Mouse (Mus musculus) Patski (cell line): Measurements from ENCODE around the gene Zfp654. TPM values are rescaled to one million over a fixed set of nuclear protein-coding genes. Genes with fewer than 3 reads are reported as not detected.
"Not testable (repeated sequence)": the region's sequence is repeated elsewhere in the genome, so short reads cannot be mapped to it uniquely, and the experiment has no call there.

Experiments used
- ATAC-seq: fragments of 100-300 bp; one replicate; pipeline ENCODE4 v1.8.0; 2021
- CTCF ChIA-PET: fragments of 350-600 bp; sonication (Branson Sonifier 250); formaldehyde crosslinking; loops from one replicate; lab custom pipeline; 2022; ENCODE audit warnings: inconsistent platforms; lab: Charles Lee
- POLR2A ChIA-PET: fragments of 350-600 bp; sonication (Branson Sonifier 250); formaldehyde crosslinking; loops from one replicate; lab custom pipeline; 2022; ENCODE audit warnings: antibody characterized with exemption, inconsistent platforms; lab: Charles Lee
- DNase-seq: peaks from one replicate; pipeline ENCODE4 v3.0.0-alpha.2; 2011; ENCODE audit warnings: low read depth, low spot score
- H3K27me3 ChIP-seq: fragments of 371-371 bp; one replicate; pipeline ENCODE4 v1.5.1; 2021
- CTCF ChIP-seq: fragments of 100-300 bp; IDR thresholded peaks from one replicate; pipeline ENCODE4 v1.5.1; 2021
- in situ Hi-C: fragments of 300-500 bp; cut with MboI; formaldehyde crosslinking; loops from 3 replicates; pipeline ENCODE4 v1.11.1; 2018; ENCODE audit warnings: low pct_unique_long_range_greater_than_20kb, mixed read lengths
- polyA plus RNA-seq: library from polyadenylated mRNA; unstranded; gene quantifications from one replicate; pipeline ENCODE4 v1.2.3, GENCODE M21; 2021

Gene Zfp654
- polyA plus RNA-seq, 1 experiment from 2014 or later: 9.9 TPM

GRCm38 (mm10) chr16:64877314-64877713, 25.9 kb upstream of the Zfp654 start:
- ChIA-PET CTCF (no interaction called here), POLR2A (no interaction called here)
- ATAC-seq (no peak), DNase-seq (no peak)
- in situ Hi-C loops: no loop called here
- TF ChIP-seq CTCF: no peak
- no peaks in the 10 kb centered on the region for H3K27me3 ChIP-seq

- ChIA-PET POLR2A (no interaction called here), CTCF (no interaction called here)
- in situ Hi-C loops: no loop called here
- DNase-seq: no peak
- TF ChIP-seq CTCF: no peak
- H3K27me3 ChIP-seq: no peaks in the 10 kb centered on the region
- no peak for ATAC-seq
Observed at GRCm38 (mm10) chr16:64876631-64877265, 25.3 kb upstream of the Zfp654 start.

- ATAC-seq (no peak), DNase-seq (no peak)
- CTCF ChIA-PET: no interaction called here
- POLR2A ChIA-PET: no interaction called here
- in situ Hi-C loops: no loop called here
- no peak for TF ChIP-seq CTCF
- no peaks in the 10 kb centered on the region for H3K27me3 ChIP-seq
Observed at GRCm38 (mm10) chr16:64875822-64876221, 24.4 kb upstream of the Zfp654 start.

GRCm38 (mm10) chr16:64875384-64875783, 23.9 kb upstream of the Zfp654 start:
- ChIA-PET POLR2A (no interaction called here), CTCF (interaction anchor here (0.6 to 1.4 kb wide), 2 partner anchors 12 to 21 kb away, joined by 3 read pairs; no protein-coding TSS in a partner anchor)
- no peak for TF ChIP-seq CTCF
- no peaks in the 10 kb centered on the region for H3K27me3 ChIP-seq
- DNase-seq (no peak), ATAC-seq (no peak)
- in situ Hi-C loops: no loop called here

- DNase-seq (peak; percentile 44), ATAC-seq (peak; percentile 99)
- H3K27me3 ChIP-seq: no peaks in the 10 kb centered on the region
- in situ Hi-C loops: loop anchor here (25.0 kb wide), 1 partner anchor 939 kb away; the partner anchor contains the start of gene Vgll3
- CTCF ChIA-PET: interaction anchor here (1.1 to 1.4 kb wide), 2 partner anchors 11 to 14 kb away, joined by 3 read pairs; no protein-coding TSS in a partner anchor
- POLR2A ChIA-PET: interaction anchor here (0.7 to 1.4 kb wide), 3 partner anchors 18 to 22 kb away, joined by 3 to 4 read pairs (median 3); partner anchors contain the start of genes Cggbp1 and Zfp654
- no peak for TF ChIP-seq CTCF
Observed at GRCm38 (mm10) chr16:64873416-64874305, 22.2 kb upstream of the Zfp654 start.

GRCm38 (mm10) chr16:64872841-64873240, 21.4 kb upstream of the Zfp654 start:
- no peaks in the 10 kb centered on the region for H3K27me3 ChIP-seq
- in situ Hi-C loops: loop anchor here (25.0 kb wide), 1 partner anchor 939 kb away; the partner anchor contains the start of gene Vgll3
- TF ChIP-seq CTCF: no peak
- DNase-seq (no peak), ATAC-seq (no peak)
- POLR2A ChIA-PET: interaction anchor here (1.2 to 1.4 kb wide), 2 partner anchors 17 to 22 kb away, joined by 3 to 4 read pairs; partner anchors contain the start of genes Cggbp1 and Zfp654
- CTCF ChIA-PET: interaction anchor here (1.8 kb wide), 1 partner anchor 14 kb away, joined by 5 read pairs; no protein-coding TSS in a partner anchor

GRCm38 (mm10) chr16:64872296-64872695, 20.8 kb upstream of the Zfp654 start:
- H3K27me3 ChIP-seq: no peaks in the 10 kb centered on the region
- POLR2A ChIA-PET: interaction anchor here (1.4 kb wide), 1 partner anchor 21 kb away, joined by 4 read pairs; the partner anchor contains the start of genes Cggbp1 and Zfp654
- DNase-seq (no peak), ATAC-seq (no peak)
- in situ Hi-C loops: loop anchor here (25.0 kb wide), 1 partner anchor 940 kb away; the partner anchor contains the start of gene Vgll3
- no peak for TF ChIP-seq CTCF
- CTCF ChIA-PET: interaction anchor here (1.8 kb wide), 1 partner anchor 14 kb away, joined by 5 read pairs; no protein-coding TSS in a partner anchor

- in situ Hi-C loops: loop anchor here (25.0 kb wide), 1 partner anchor 943 kb away; the partner anchor contains the start of gene Vgll3
- no peaks in the 10 kb centered on the region for H3K27me3 ChIP-seq
- POLR2A ChIA-PET: no interaction called here
- no peak for ATAC-seq
- TF ChIP-seq CTCF: no peak
- CTCF ChIA-PET: interaction anchor here (1.4 kb wide), 1 partner anchor 11 kb away, joined by 4 read pairs; no protein-coding TSS in a partner anchor
- DNase-seq: no peak
Observed at GRCm38 (mm10) chr16:64869621-64870020, 18.2 kb upstream of the Zfp654 start.

- no peak for DNase-seq
- no peaks in the 10 kb centered on the region for H3K27me3 ChIP-seq
- no peak for ATAC-seq
- in situ Hi-C loops: loop anchor here (25.0 kb wide), 1 partner anchor 944 kb away; the partner anchor contains the start of gene Vgll3
- no peak for TF ChIP-seq CTCF
- POLR2A ChIA-PET: no interaction called here
- CTCF ChIA-PET: interaction anchor here (1.4 kb wide), 1 partner anchor 10 kb away, joined by 4 read pairs; no protein-coding TSS in a partner anchor
Observed at GRCm38 (mm10) chr16:64868613-64869012, 17.2 kb upstream of the Zfp654 start.

- POLR2A ChIA-PET, CTCF ChIA-PET: not testable (repeated sequence)
- in situ Hi-C loops: loop anchor here (25.0 kb wide), 1 partner anchor 946 kb away; the partner anchor contains the start of gene Vgll3
Observed at GRCm38 (mm10) chr16:64865841-64866240, 14.4 kb upstream of the Zfp654 start.

More at GRCm38 (mm10) chr16:64865841-64866240, 14.4 kb upstream of the Zfp654 start:
- not testable (repeated sequence) for DNase-seq, ATAC-seq, H3K27me3 ChIP-seq
